Mouse (Mus musculus): Measurements from ENCODE around the gene Trib2. TPM values are rescaled to one million over a fixed set of nuclear protein-coding genes. Genes with fewer than 3 reads are reported as not detected.
A peak's percentile ranks its signal among the peaks of the same experiment; 100 is the strongest.

Gene Trib2
- polyA plus RNA-seq, 1 experiment from 2014 or later = 40.3 TPM

GRCm38 (mm10) chr12:15800196-15800913 lies 16.4 kb downstream of the Trib2 start:
- H3K4me2 ChIP-seq = no peak overlapping the region
- H3K9ac ChIP-seq = no peak overlapping the region
- H3K36me3 ChIP-seq = peaks cover 99% of the 10 kb centered on the region
- H3K27ac ChIP-seq (replicated peaks) = peak overlapping the region; percentile 71
- no peaks in the 10 kb centered on the region for H3K27me3 ChIP-seq (replicated peaks)
- peaks cover 87% of the 10 kb centered on the region for H3K4me1 ChIP-seq
- WGBS = 35% methylated on average over 4 of the region's 4 CpGs
- H3K9me3 ChIP-seq = no peaks in the 10 kb centered on the region
- no peak for ATAC-seq (ENCODE audit: extremely low read depth, insufficient number of reproducible peaks, low FRiP score, low TSS enrichment)
- H3K4me3 ChIP-seq = no peak overlapping the region

GRCm38 (mm10) chr12:15798019-15798418 lies 18.7 kb downstream of the Trib2 start:
- Histone ChIP-seq H3K9me3 (no peaks in the 10 kb centered on the region), H3K9ac (no peak overlapping the region), H3K4me1 (peaks cover 67% of the 10 kb centered on the region), H3K4me3 (no peak overlapping the region), H3K27ac (replicated peaks) (peak overlapping the region; percentile 13), H3K4me2 (no peak overlapping the region), H3K27me3 (replicated peaks) (no peaks in the 10 kb centered on the region), H3K36me3 (peaks cover 99% of the 10 kb centered on the region)
- ATAC-seq (ENCODE audit: extremely low read depth, insufficient number of reproducible peaks, low FRiP score, low TSS enrichment) = peak; percentile 14; the same call in 1 of the 2 replicates
- WGBS = 9% methylated on average over 7 of the region's 7 CpGs

GRCm38 (mm10) chr12:15795886-15796285 lies 20.8 kb downstream of the Trib2 start:
- no peak overlapping the region for H3K27ac ChIP-seq (replicated peaks)
- no peak overlapping the region for H3K4me3 ChIP-seq
- peaks cover 46% of the 10 kb centered on the region for H3K4me1 ChIP-seq
- no peaks in the 10 kb centered on the region for H3K27me3 ChIP-seq (replicated peaks)
- H3K9ac ChIP-seq = no peak overlapping the region
- H3K4me2 ChIP-seq = no peak overlapping the region
- peaks cover 99% of the 10 kb centered on the region for H3K36me3 ChIP-seq
- H3K9me3 ChIP-seq = no peaks in the 10 kb centered on the region
- WGBS = 66% methylated on average over 3 of the region's 3 CpGs
- ATAC-seq (ENCODE audit: extremely low read depth, insufficient number of reproducible peaks, low FRiP score, low TSS enrichment) = no peak

GRCm38 (mm10) chr12:15793336-15793735 lies 23.4 kb downstream of the Trib2 start:
- Histone ChIP-seq H3K4me1 (peaks cover 20% of the 10 kb centered on the region), H3K4me2 (no peak overlapping the region), H3K9me3 (no peaks in the 10 kb centered on the region), H3K4me3 (no peak overlapping the region), H3K27ac (replicated peaks) (no peak overlapping the region), H3K36me3 (peaks cover 86% of the 10 kb centered on the region), H3K27me3 (replicated peaks) (no peaks in the 10 kb centered on the region), H3K9ac (no peak overlapping the region)
- 84% methylated on average over 8 of the region's 8 CpGs for WGBS
- no peak for ATAC-seq (ENCODE audit: extremely low read depth, insufficient number of reproducible peaks, low FRiP score, low TSS enrichment)

- Histone ChIP-seq H3K4me3 (no peak overlapping the region), H3K4me1 (no peaks in the 10 kb centered on the region), H3K27ac (replicated peaks) (no peak overlapping the region), H3K9me3 (no peaks in the 10 kb centered on the region), H3K4me2 (no peak overlapping the region), H3K36me3 (peaks cover 55% of the 10 kb centered on the region), H3K9ac (no peak overlapping the region), H3K27me3 (replicated peaks) (no peaks in the 10 kb centered on the region)
- no peak for ATAC-seq (ENCODE audit: extremely low read depth, insufficient number of reproducible peaks, low FRiP score, low TSS enrichment)
- 70% methylated on average over 2 of the region's 2 CpGs for WGBS
Measured at GRCm38 (mm10) chr12:15790181-15790580, 26.5 kb downstream of the Trib2 start.

- H3K27ac ChIP-seq (replicated peaks) = no peak overlapping the region
- no peak overlapping the region for H3K4me2 ChIP-seq
- no peak overlapping the region for H3K9ac ChIP-seq
- no peak for ATAC-seq (ENCODE audit: extremely low read depth, insufficient number of reproducible peaks, low FRiP score, low TSS enrichment)
- H3K4me1 ChIP-seq = no peaks in the 10 kb centered on the region
- no peaks in the 10 kb centered on the region for H3K27me3 ChIP-seq (replicated peaks)
- H3K4me3 ChIP-seq = no peak overlapping the region
- no peaks in the 10 kb centered on the region for H3K36me3 ChIP-seq
- H3K9me3 ChIP-seq = no peaks in the 10 kb centered on the region
Measured at GRCm38 (mm10) chr12:15777047-15777446, 39.7 kb downstream of the Trib2 start.

- no peak overlapping the region for H3K27ac ChIP-seq (replicated peaks)
- no peak for ATAC-seq (ENCODE audit: extremely low read depth, insufficient number of reproducible peaks, low FRiP score, low TSS enrichment)
Measured at GRCm38 (mm10) chr12:15771686-15772085, 45.0 kb downstream of the Trib2 start.

GRCm38 (mm10) chr12:15768536-15768935 lies 48.2 kb downstream of the Trib2 start:
- Histone ChIP-seq H3K27ac (replicated peaks) (no peak overlapping the region), H3K27me3 (replicated peaks) (no peaks in the 10 kb centered on the region), H3K36me3 (no peaks in the 10 kb centered on the region), H3K4me2 (no peak overlapping the region), H3K9ac (no peak overlapping the region), H3K4me1 (peaks cover 9% of the 10 kb centered on the region; the same call in 1 of the 2 replicates), H3K4me3 (no peak overlapping the region), H3K9me3 (no peaks in the 10 kb centered on the region)
- 55% methylated on average over 3 of the region's 3 CpGs for WGBS
- ATAC-seq (ENCODE audit: extremely low read depth, insufficient number of reproducible peaks, low FRiP score, low TSS enrichment) = no peak

More at GRCm38 (mm10) chr12:15771686-15772085, 45.0 kb downstream of the Trib2 start:
- no peaks in the 10 kb centered on the region for H3K27me3 ChIP-seq (replicated peaks)
- no peak overlapping the region for H3K4me3 ChIP-seq
- H3K4me1 ChIP-seq = peaks cover 5% of the 10 kb centered on the region; the same call in 1 of the 2 replicates
- no peaks in the 10 kb centered on the region for H3K9me3 ChIP-seq
- H3K4me2 ChIP-seq = no peak overlapping the region
- 64% methylated on average over 6 of the region's 6 CpGs for WGBS
- no peaks in the 10 kb centered on the region for H3K36me3 ChIP-seq
- H3K9ac ChIP-seq = no peak overlapping the region

- H3K4me2 ChIP-seq = no peak overlapping the region
- WGBS = 78% methylated on average over 12 of the region's 12 CpGs
- no peak overlapping the region for H3K9ac ChIP-seq
- ATAC-seq (ENCODE audit: extremely low read depth, insufficient number of reproducible peaks, low FRiP score, low TSS enrichment) = no peak
- no peak overlapping the region for H3K27ac ChIP-seq (replicated peaks)
- H3K27me3 ChIP-seq (replicated peaks) = no peaks in the 10 kb centered on the region
- H3K4me3 ChIP-seq = no peak overlapping the region
- no peaks in the 10 kb centered on the region for H3K36me3 ChIP-seq
- no peaks in the 10 kb centered on the region for H3K9me3 ChIP-seq
- peaks cover 9% of the 10 kb centered on the region; the same call in 1 of the 2 replicates for H3K4me1 ChIP-seq
Measured at GRCm38 (mm10) chr12:15765996-15766395, 50.7 kb downstream of the Trib2 start.

- Histone ChIP-seq H3K36me3 (no peaks in the 10 kb centered on the region), H3K9me3 (no peaks in the 10 kb centered on the region), H3K4me3 (no peak overlapping the region), H3K4me1 (peaks cover 9% of the 10 kb centered on the region; the same call in 1 of the 2 replicates), H3K27me3 (replicated peaks) (no peaks in the 10 kb centered on the region), H3K9ac (no peak overlapping the region), H3K27ac (replicated peaks) (no peak overlapping the region), H3K4me2 (no peak overlapping the region)
- WGBS = 34% methylated on average over 1 of the region's 1 CpGs
- ATAC-seq (ENCODE audit: extremely low read depth, insufficient number of reproducible peaks, low FRiP score, low TSS enrichment) = no peak
Measured at GRCm38 (mm10) chr12:15765238-15765637, 51.5 kb downstream of the Trib2 start.

GRCm38 (mm10) chr12:15761453-15762116 lies 55.1 kb downstream of the Trib2 start:
- Histone ChIP-seq H3K36me3 (no peaks in the 10 kb centered on the region), H3K4me3 (no peak overlapping the region), H3K27ac (replicated peaks) (no peak overlapping the region), H3K27me3 (replicated peaks) (no peaks in the 10 kb centered on the region), H3K9me3 (no peaks in the 10 kb centered on the region), H3K4me1 (peaks cover 3% of the 10 kb centered on the region; the same call in 1 of the 2 replicates), H3K4me2 (no peak overlapping the region), H3K9ac (no peak overlapping the region)
- WGBS = 79% methylated on average over 8 of the region's 8 CpGs
- peak; percentile 46; the same call in 1 of the 2 replicates for ATAC-seq (ENCODE audit: extremely low read depth, insufficient number of reproducible peaks, low FRiP score, low TSS enrichment)
